Mouse (Mus musculus) E14TG2a.4 (cell line): ENCODE measurements around the gene Prrc2a.

ENCODE experiments used
- CTCF ChIP-seq: conservative IDR thresholded peaks from 2 replicates; pipeline ENCODE4 v1.5.1; 2014; ENCODE audit warnings: low read length
- NANOG ChIP-seq: IDR thresholded peaks from 2 replicates; pipeline ENCODE4 v1.6.1; 2014; ENCODE audit warnings: borderline replicate concordance, low read length, mixed read lengths

DNA sequence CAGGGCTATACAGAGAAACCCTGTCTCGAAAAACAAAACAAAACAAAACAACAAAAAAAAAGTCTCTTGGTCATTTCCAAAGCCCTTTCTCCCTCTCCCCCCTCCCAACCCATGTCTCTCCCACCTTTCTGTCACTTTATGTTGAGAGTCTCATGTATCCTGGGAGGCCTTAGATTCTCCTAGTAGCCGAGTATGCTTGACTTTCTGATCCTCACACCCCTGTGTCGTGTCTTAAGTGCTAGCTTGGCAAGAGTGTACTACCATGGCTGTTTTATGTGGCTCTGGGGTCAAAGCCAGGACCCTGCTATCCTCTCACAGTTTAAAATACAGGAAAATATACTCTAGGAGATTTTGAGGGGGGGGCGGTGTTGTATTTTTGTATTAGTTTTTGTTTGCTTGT is 22.6 kb upstream of the Prrc2a start:
- no peak for TF ChIP-seq CTCF
- no peak for TF ChIP-seq NANOG
